Mouse (Mus musculus) midbrain, embryonic 16.5 days (tissue): ENCODE data around the gene Zfp770. TPM values are rescaled to one million over a fixed set of nuclear protein-coding genes. Genes with fewer than 3 reads are reported as not detected.
A peak's percentile ranks its signal among the peaks of the same experiment; 100 is the strongest.
"Not testable (repeated sequence)": the region's sequence is repeated elsewhere in the genome, so short reads cannot be mapped to it uniquely, and the experiment has no call there.

Source experiments
- ATAC-seq: fragments of 200-750 bp; cut with Nextera tagmentation; 2 replicates; pipeline ENCODE4 v1.8.0; 2017; ENCODE audit warnings: moderate TSS enrichment
- H3K27ac ChIP-seq: fragments of 300-500 bp; sonication (generic); 2 replicates; pipeline ENCODE4 v1.5.1; 2014; ENCODE audit warnings: mild to moderate bottlenecking, low read length, mixed read lengths
- H3K27me3 ChIP-seq: fragments of 300-500 bp; sonication (generic); 2 replicates; pipeline ENCODE4 v1.6.1; 2014; ENCODE audit warnings: low read depth, low read length, mixed read lengths; ENCODE audit not compliant: control insufficient read depth, insufficient read depth
- H3K36me3 ChIP-seq: fragments of 300-500 bp; sonication (generic); 2 replicates; pipeline ENCODE4 v1.6.1; 2014; ENCODE audit warnings: mild to moderate bottlenecking, low read length, moderate library complexity, mixed read lengths; ENCODE audit not compliant: control insufficient read depth, insufficient read depth
- H3K4me1 ChIP-seq: fragments of 300-500 bp; sonication (generic); 2 replicates; pipeline ENCODE4 v1.6.1; 2014; ENCODE audit warnings: mild to moderate bottlenecking, low read length, mixed read lengths; ENCODE audit not compliant: control insufficient read depth, insufficient read depth
- H3K4me2 ChIP-seq: fragments of 300-500 bp; sonication (generic); 2 replicates; pipeline ENCODE4 v1.6.1; 2014; ENCODE audit warnings: mild to moderate bottlenecking, low read length, mixed read lengths
- H3K4me3 ChIP-seq: fragments of 300-500 bp; sonication (generic); 2 replicates; pipeline ENCODE4 v1.5.1; 2014; ENCODE audit warnings: low read depth, mild to moderate bottlenecking, low read length, moderate library complexity, mixed read lengths
- H3K9ac ChIP-seq: fragments of 300-500 bp; sonication (generic); 2 replicates; pipeline ENCODE4 v1.6.1; 2014; ENCODE audit warnings: low read depth, low read length, mixed read lengths
- H3K9me3 ChIP-seq: fragments of 300-500 bp; sonication (generic); replicated peaks from 2 replicates; pipeline ENCODE4 v1.6.1; 2014; ENCODE audit warnings: mild to moderate bottlenecking, low read length, mixed read lengths; ENCODE audit not compliant: control insufficient read depth, poor library complexity, severe bottlenecking
- WGBS: fragments of 180-500 bp; shearing (Covaris S2); extraction: QIAGEN DNeasy Blood & Tissue Kit; methylation state at CpG from one replicate; pipeline ENCODE4 v1.1.7; 2014; 5-methylcytosine and 5-hydroxymethylcytosine counted together
- polyA plus RNA-seq: library from polyadenylated mRNA; unstranded; fragments of >200 nt; fragmentation: Nextera tagmentation; extraction: Ambion mirVana; gene quantifications from 2 replicates; pipeline ENCODE4 v1.2.1, GENCODE M21; 2015

Zfp770 gene
- polyA plus RNA-seq, 1 experiment from 2014 or later: 6.3 TPM

DNA sequence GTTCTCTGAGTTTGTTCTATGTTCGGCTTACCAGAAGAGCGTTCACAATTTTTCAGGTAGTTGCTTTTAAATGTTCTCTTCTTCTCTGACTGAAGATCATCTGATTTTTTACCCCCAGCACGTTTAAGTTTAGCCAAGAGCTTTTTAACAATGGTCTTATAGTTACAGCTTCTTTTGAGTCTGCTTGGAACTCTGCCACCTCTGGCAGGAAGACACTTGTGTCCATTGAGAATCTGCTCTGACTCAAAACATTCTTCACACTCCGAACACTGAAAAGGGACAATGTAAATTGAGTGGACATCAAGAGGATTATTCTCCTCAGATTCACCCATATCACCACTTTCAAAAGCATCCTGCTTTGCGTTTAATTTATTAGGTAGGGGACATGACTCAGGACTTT, 4.8 kb downstream of the Zfp770 start:
- H3K27me3 ChIP-seq: no peaks in the 10 kb centered on the region
- 80% methylated on average over 5 of the region's 5 CpGs for WGBS

DNA sequence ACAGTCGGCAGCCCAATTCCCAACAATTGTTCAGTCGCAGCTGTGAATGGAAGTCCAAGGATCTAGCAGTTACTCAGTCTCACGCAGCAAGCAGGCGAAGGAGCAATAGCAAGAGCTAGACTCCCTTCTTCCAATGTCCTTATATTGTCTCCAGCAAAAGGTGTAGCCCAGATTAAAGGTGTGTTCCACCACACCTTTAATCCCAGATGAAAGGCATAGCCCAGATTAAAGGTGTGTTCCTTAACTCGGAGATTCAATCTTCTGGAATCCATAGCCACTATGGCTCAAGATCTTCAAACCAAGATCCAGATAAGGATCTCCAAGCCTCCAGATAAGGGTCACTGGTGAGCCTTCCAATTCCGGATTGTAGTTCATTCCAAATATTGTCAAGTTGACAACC, 14.3 kb downstream of the Zfp770 start, which contains the start of gene Aqr:
Gene Aqr, minus strand, starts transcription at position 101 of the 400 bp plus-strand sequence.
- not testable (repeated sequence) for H3K27me3 ChIP-seq

More for the DNA sequence above, 4.8 kb downstream of the Zfp770 start:
- no peak for ATAC-seq
- Histone ChIP-seq H3K4me3 (no peak overlapping the region), H3K27ac (no peak overlapping the region), H3K9me3 (no peaks in the 10 kb centered on the region), H3K4me2 (no peak overlapping the region), H3K9ac (no peak overlapping the region), H3K4me1 (peaks cover 12% of the 10 kb centered on the region), H3K36me3 (peaks cover 7% of the 10 kb centered on the region)

DNA sequence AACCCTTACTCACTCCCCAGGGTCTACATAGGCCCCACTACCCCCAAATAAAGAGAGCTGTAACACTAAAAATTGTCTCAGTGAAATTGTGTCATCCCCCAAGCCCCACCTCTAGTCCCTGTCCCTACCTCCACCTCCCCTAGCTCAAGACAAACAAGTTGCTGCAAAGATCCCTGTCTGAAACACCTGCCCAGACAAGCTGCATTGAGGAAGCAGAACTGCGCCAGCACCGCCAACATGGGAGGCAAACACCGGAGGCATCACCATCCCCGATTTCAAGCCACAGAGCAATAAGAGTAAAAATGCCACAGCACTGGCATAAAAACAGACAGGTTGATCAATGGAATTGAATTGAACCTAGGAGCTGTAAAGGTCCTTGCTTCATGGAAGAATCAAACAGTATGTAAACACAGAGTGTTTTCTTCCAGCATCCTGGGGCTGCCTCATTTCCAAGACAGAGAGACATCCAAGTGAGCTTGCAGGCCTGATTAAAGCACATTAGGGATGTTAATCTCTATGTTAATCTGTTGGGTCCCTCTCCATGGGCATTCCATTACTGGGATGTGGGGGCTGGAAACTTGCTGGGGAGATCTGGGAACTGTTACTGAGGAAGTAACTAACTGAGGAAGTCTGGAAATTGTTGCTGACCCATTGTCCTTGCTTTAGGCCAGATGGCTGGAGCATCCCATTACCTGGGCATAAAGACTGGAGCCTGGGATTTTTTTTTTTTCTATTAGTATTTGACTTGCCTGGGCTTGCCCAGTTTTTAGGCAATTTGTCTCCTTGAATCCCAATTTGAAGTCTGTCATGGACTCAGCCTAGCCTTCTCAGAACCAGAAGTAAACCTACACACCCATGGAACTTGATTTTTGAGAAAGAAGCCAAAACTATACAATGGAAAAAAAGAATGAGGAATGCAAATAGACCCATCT, 23.2 kb downstream of the Zfp770 start:
- H3K27ac ChIP-seq: no peak overlapping the region
- H3K27me3 ChIP-seq: no peaks in the 10 kb centered on the region
- no peak for ATAC-seq
- no peak overlapping the region for H3K4me2 ChIP-seq
- no peaks in the 10 kb centered on the region for H3K36me3 ChIP-seq
- peaks cover 13% of the 10 kb centered on the region for H3K4me1 ChIP-seq
- H3K9me3 ChIP-seq: no peaks in the 10 kb centered on the region
- WGBS: 45% methylated on average over 4 of the region's 4 CpGs
- H3K9ac ChIP-seq: no peak overlapping the region
- no peak overlapping the region for H3K4me3 ChIP-seq

More for the DNA sequence above, 14.3 kb downstream of the Zfp770 start, which contains the start of gene Aqr:
- 79% methylated on average over 1 of the region's 6 CpGs for WGBS
- not testable (repeated sequence) for H3K9me3 ChIP-seq, ATAC-seq, H3K9ac ChIP-seq, H3K27ac ChIP-seq, H3K4me1 ChIP-seq, H3K4me2 ChIP-seq, H3K36me3 ChIP-seq, H3K4me3 ChIP-seq

- under 1% methylated on average over 44 of the region's 44 CpGs for WGBS
- Histone ChIP-seq H3K9me3 (no peaks in the 10 kb centered on the region), H3K4me2 (peak overlapping the region; percentile 98), H3K27me3 (no peaks in the 10 kb centered on the region), H3K4me3 (peak overlapping the region; percentile 70), H3K36me3 (peaks cover 9% of the 10 kb centered on the region; the same call in 1 of the 2 replicates), H3K9ac (peak overlapping the region; percentile 79), H3K4me1 (peaks cover 13% of the 10 kb centered on the region), H3K27ac (no peak overlapping the region)
- peak; percentile 98 for ATAC-seq
Observed at GRCm38 (mm10) chr2:114174651-114175484, 26.4 kb downstream of the Zfp770 start.

GRCm38 (mm10) chr2:114173248-114173647, 28.0 kb downstream of the Zfp770 start:
- Histone ChIP-seq H3K9me3 (no peaks in the 10 kb centered on the region), H3K4me1 (peaks cover 13% of the 10 kb centered on the region), H3K27ac (no peak overlapping the region), H3K4me3 (no peak overlapping the region), H3K27me3 (no peaks in the 10 kb centered on the region), H3K4me2 (no peak overlapping the region), H3K9ac (no peak overlapping the region), H3K36me3 (peaks cover 10% of the 10 kb centered on the region; the same call in 1 of the 2 replicates)
- ATAC-seq: no peak

- H3K27ac ChIP-seq: no peak overlapping the region
- no peak for ATAC-seq
- peaks cover 19% of the 10 kb centered on the region; the same call in 1 of the 2 replicates for H3K36me3 ChIP-seq
- no peaks in the 10 kb centered on the region for H3K4me1 ChIP-seq
- H3K4me2 ChIP-seq: no peak overlapping the region
- no peaks in the 10 kb centered on the region for H3K27me3 ChIP-seq
- H3K9ac ChIP-seq: no peak overlapping the region
- no peaks in the 10 kb centered on the region for H3K9me3 ChIP-seq
- no peak overlapping the region for H3K4me3 ChIP-seq
Observed at GRCm38 (mm10) chr2:114167837-114168236, 33.4 kb downstream of the Zfp770 start.

DNA sequence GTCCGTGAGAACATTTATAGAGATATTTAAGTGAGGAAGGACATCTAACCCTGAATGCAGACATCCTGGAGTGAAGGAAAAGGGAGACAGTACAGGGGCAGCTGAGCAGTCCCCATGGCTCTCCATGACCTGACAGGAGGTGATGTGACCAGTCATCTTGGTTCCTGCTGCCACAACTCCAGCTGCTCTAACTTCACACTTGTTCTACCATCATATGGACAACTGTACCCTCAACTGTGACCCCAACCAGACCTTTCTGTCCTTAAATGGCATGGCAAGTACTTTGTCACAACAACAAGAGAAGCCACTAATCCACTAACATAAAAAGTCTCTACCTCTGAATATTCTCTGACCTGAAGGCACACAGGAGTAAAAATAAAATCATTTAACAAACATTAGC, 39.3 kb downstream of the Zfp770 start:
- H3K27ac ChIP-seq: no peak overlapping the region
- 84% methylated on average over 1 of the region's 1 CpGs for WGBS
- no peak for ATAC-seq
- no peaks in the 10 kb centered on the region for H3K27me3 ChIP-seq
- no peak overlapping the region for H3K4me2 ChIP-seq
- no peaks in the 10 kb centered on the region for H3K9me3 ChIP-seq
- H3K36me3 ChIP-seq: peaks cover 30% of the 10 kb centered on the region
- no peak overlapping the region for H3K9ac ChIP-seq
- H3K4me1 ChIP-seq: no peaks in the 10 kb centered on the region
- no peak overlapping the region for H3K4me3 ChIP-seq

DNA sequence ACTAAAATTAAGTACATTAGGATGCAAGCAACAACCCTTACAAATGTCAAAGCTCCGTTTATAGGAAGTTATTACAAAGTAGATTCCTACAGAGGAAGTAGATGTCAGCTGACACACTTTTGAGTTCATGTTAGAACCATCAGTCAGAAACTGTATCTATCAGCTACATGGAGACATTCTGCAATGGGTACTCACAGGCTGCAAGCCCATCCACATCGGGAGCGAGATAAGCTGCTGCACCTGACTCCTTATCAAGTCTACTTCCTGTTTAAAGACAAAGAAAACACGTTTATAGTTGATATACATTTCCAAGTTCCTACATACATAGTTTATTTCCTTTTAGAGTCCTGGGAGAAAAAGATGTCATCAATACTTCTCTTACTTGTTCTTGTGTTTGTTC, 43.9 kb downstream of the Zfp770 start:
- H3K4me2 ChIP-seq: no peak overlapping the region
- H3K4me3 ChIP-seq: no peak overlapping the region
- H3K9me3 ChIP-seq: no peaks in the 10 kb centered on the region
- no peaks in the 10 kb centered on the region for H3K4me1 ChIP-seq
- H3K27me3 ChIP-seq: no peaks in the 10 kb centered on the region
- H3K36me3 ChIP-seq: peaks cover 42% of the 10 kb centered on the region
- H3K27ac ChIP-seq: no peak overlapping the region
- 93% methylated on average over 4 of the region's 4 CpGs for WGBS
- no peak overlapping the region for H3K9ac ChIP-seq
- no peak for ATAC-seq
